Mouse (Mus musculus): ENCODE results near the gene Lgals9.

The Lgals9 gene

GRCm38 (mm10) chr11:78920411-78920939 lies 64.3 kb downstream of the Lgals9 start, which contains the start of gene Nos2:
TSS of gene Nos2 (plus strand) at chr11:78920787.
- no peak for DNase-seq (ENCODE audit: low read depth, low spot score)

GRCm38 (mm10) chr11:78919745-78920144 lies 65.0 kb downstream of the Lgals9 start:
- DNase-seq (ENCODE audit: low read depth, low spot score): no peak

GRCm38 (mm10) chr11:78916410-78916809 lies 68.3 kb downstream of the Lgals9 start:
- no peak for DNase-seq (ENCODE audit: low read depth, low spot score)

GRCm38 (mm10) chr11:78915473-78915872 lies 69.3 kb downstream of the Lgals9 start:
- DNase-seq (ENCODE audit: low read depth, low spot score): no peak
